Mouse (Mus musculus): ENCODE measurements at regions not wholly inside any gene's neighbourhood (a gene's known extent, or its start where the extent isn't known, plus 50 kb on each side); places are given as distances from the start of the nearest gene placed in this dataset.

DNA sequence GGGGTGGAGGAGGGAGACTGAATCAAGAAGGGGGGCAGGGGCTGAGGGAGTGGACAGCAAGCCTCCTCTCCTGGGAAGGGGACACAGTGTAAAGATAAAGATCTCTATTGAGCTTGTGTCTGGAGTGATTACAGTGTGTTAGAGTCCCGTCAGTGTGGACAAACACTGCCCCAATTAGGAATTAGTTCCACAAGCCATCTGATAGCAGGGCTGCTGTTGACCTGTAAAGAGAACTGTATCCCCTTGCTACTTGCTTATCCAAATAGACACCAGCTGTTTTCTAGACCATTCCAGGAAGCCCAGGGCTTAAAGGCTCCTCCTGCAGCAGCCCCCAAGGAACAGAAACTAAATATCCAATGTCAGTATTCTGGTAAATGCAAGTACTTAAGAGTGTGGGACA lies 111.4 kb upstream of the Sox14 start:
- H3K27me3 ChIP-seq: no peaks in the 10 kb centered on the region
- WGBS: 7% methylated on average over 1 of the region's 1 CpGs

DNA sequence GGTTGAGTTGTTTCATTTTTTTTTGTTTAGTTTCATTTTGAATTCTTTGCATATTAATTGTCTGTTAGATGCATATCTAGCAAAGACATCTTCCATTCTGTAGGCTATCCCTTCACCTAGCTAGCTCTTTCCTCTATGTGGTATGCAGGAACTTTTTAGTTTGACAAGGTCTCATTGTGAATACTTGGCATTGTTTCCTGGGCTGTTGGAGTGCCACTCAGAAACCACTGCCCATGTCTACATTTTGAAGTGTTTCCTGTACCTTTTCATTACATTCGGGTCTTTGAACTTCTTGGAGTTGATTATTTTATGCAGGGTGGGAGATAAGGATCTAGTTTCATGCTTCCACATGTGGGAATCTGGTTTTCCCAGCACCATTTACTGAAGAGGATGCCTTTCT lies 104.8 kb upstream of the Sox14 start:
- WGBS: 83% methylated on average over 1 of the region's 1 CpGs
- H3K36me3 ChIP-seq: no peaks in the 10 kb centered on the region
- no peaks in the 10 kb centered on the region for H3K4me1 ChIP-seq
- no peak overlapping the region for H3K4me2 ChIP-seq (replicated peaks)
- no peaks in the 10 kb centered on the region for H3K9me3 ChIP-seq (replicated peaks)
- H3K9ac ChIP-seq: no peak overlapping the region
- no peak for ATAC-seq (ENCODE audit: low FRiP score)
- no peaks in the 10 kb centered on the region for H3K27me3 ChIP-seq
- H3K4me3 ChIP-seq: no peak overlapping the region
- no peak overlapping the region for H3K27ac ChIP-seq

More for the DNA sequence above, 111.4 kb upstream of the Sox14 start:
- Histone ChIP-seq H3K27ac (no peak overlapping the region), H3K9ac (no peak overlapping the region), H3K36me3 (no peaks in the 10 kb centered on the region), H3K9me3 (replicated peaks) (no peaks in the 10 kb centered on the region), H3K4me1 (no peaks in the 10 kb centered on the region; the same call in 1 of the 2 replicates), H3K4me2 (replicated peaks) (no peak overlapping the region), H3K4me3 (no peak overlapping the region)
- ATAC-seq (ENCODE audit: low FRiP score): no peak

DNA sequence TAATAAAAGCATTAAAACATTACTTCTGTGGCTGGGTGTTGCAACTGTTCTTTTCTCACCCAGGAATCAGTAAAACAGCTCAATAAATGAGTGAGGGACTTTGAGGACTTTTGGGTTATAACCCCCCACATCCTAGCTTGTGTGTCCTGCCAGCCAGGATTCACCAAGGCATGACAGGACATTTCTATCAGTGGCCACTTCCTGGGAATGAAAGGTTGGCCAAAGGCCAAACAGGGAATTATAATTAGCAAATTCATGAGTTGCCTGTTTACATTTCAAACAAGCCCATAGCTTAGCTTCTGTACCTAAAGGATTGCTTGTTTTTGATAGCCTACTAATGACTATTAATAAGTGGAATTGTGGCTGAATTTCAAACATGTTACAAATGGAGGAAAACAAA lies 85.6 kb upstream of the Sox14 start:
- Histone ChIP-seq H3K4me1 (no peaks in the 10 kb centered on the region), H3K9ac (no peak overlapping the region), H3K36me3 (no peaks in the 10 kb centered on the region), H3K9me3 (replicated peaks) (no peaks in the 10 kb centered on the region), H3K4me3 (no peak overlapping the region), H3K4me2 (replicated peaks) (no peak overlapping the region), H3K27ac (no peak overlapping the region), H3K27me3 (no peaks in the 10 kb centered on the region)
- no peak for ATAC-seq (ENCODE audit: low FRiP score)

DNA sequence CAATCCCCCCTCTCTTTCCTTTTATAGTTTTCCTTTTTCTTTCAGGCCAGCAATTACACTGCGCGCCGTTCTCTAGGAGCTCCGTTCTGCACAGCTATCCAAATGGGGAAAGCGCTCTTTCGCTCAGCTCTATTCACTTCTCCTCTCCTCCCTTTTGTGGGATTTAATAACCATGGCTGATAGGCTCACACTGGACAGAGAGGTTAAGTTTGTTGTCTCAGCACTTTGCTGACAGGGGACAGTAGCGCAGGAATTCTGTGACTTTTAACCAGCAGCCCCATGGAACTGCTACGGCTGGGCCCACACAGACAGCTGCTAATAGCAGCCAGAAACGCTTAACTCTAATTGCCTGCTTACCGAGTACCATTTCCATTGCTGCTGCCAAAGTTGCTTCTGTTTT lies 78.8 kb upstream of the Sox14 start:
- ATAC-seq (ENCODE audit: low FRiP score): peak; percentile 80
- WGBS: 24% methylated on average over 10 of the region's 10 CpGs
- H3K9me3 ChIP-seq (replicated peaks): peaks cover 3% of the 10 kb centered on the region
- peaks cover 5% of the 10 kb centered on the region for H3K4me1 ChIP-seq
- H3K4me2 ChIP-seq (replicated peaks): peak overlapping the region; percentile 30
- no peak overlapping the region for H3K4me3 ChIP-seq
- H3K9ac ChIP-seq: no peak overlapping the region
- H3K36me3 ChIP-seq: no peaks in the 10 kb centered on the region
- no peaks in the 10 kb centered on the region for H3K27me3 ChIP-seq
- peak overlapping the region; percentile 68 for H3K27ac ChIP-seq

DNA sequence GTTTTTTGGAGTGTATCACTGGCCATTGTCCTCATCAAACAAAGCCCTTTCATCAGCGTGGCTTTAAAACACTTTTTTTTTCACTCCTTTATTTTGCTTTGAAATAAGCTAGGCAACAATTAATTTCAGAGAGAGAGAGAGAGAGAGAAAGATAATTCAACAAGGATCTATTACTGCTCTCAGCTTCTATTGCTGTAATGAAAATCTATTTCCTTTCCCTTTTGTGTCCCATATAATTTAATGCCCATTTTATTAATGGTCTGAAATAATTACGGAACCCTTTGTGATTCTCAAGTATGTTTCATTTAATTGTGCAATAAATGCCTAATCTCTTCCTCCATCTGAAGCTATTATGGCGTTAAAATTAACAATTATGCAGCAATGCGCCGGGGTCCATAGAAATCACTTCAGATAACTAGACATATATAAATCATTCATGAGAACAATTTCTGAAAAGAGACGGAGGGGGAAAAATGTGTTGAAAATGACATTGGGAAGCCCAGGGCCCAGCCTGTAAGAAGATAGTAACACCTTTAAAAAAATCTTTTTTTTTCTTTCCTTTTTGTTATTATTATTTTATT lies 78.2 kb upstream of the Sox14 start:
- Histone ChIP-seq H3K4me2 (replicated peaks) (peak overlapping the region; percentile 30; the same call in 1 of the 2 replicates), H3K9me3 (replicated peaks) (peaks cover 3% of the 10 kb centered on the region), H3K4me1 (peaks cover 5% of the 10 kb centered on the region), H3K4me3 (no peak overlapping the region), H3K27ac (no peak overlapping the region), H3K36me3 (no peaks in the 10 kb centered on the region), H3K9ac (no peak overlapping the region), H3K27me3 (no peaks in the 10 kb centered on the region)
- peak; percentile 29; the same call in 1 of the 2 replicates for ATAC-seq (ENCODE audit: low FRiP score)
- 44% methylated on average over 6 of the region's 6 CpGs for WGBS
